Mouse (Mus musculus): Measurements from ENCODE around the gene Cryz.

DNA sequence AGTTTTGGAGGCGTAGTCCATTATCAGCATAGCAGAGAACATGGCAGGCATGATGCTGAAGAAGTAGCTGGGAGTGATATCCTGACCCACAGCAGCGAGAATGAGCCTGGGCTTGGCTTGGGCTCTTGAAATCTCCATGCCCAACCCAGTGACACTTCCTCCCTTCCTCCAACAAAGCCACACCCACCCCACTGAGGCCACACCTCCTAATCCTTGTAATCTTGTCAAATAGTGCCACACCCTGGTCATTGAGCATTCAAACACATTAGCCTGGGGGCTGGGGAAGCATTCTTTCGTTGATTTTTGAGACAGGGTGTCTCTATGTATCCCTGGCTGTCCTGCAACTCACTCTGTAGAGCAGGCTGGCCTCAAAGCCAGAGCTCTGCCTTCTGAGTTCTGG lies 15.4 kb downstream of the Cryz start:
- TF ChIP-seq CTCF (IDR thresholded peaks at IDR 0.05; ENCODE audit: low read depth) (no peak), EP300 (IDR thresholded peaks at IDR 0.05; ENCODE audit: low read depth) (no peak)

All from heart, postnatal 0 days (tissue).